Mouse (Mus musculus) olfactory bulb, adult 2 months (tissue): ENCODE data around the gene Egr2.

Experiments used
- CTCF ChIP-seq: fragments of 200-500 bp; IDR thresholded peaks from 2 replicates; pipeline ENCODE4 v1.5.1; 2012; ENCODE audit warnings: low read depth, mild to moderate bottlenecking, low read length, moderate library complexity; ENCODE audit not compliant: insufficient read depth
- POLR2A ChIP-seq: fragments of 200-500 bp; IDR thresholded peaks from 2 replicates; pipeline ENCODE4 v1.6.1; 2012; ENCODE audit warnings: mild to moderate bottlenecking, low read depth, low read length, moderate library complexity; ENCODE audit not compliant: insufficient read depth

DNA sequence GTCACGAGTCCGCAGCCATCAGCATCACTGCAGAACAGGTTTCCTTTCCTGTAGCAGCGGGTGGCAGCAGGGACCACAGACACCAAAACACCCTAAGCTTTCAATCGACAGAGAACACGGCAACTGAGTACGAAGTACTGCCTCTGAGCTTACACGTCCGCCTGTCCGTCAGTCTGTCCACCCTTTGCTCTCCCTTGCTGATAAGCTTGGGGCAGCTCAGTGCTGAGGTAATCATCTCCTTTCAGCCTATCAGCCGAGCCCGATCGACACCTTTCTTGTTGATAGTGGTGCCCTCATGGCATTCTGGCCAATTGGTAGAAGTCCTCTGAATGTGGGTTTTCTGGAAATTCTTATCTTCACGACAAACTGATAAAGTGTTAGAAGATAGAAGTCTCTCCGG, 36.2 kb downstream of the Egr2 start:
- TF ChIP-seq CTCF (no peak), POLR2A (no peak)
